Mouse (Mus musculus): ENCODE measurements at regions not wholly inside any gene's neighbourhood (a gene's known extent, or its start where the extent isn't known, plus 50 kb on each side); places are given as distances from the start of the nearest gene placed in this dataset.
A peak's percentile ranks its signal among the peaks of the same experiment; 100 is the strongest.
"Not testable (repeated sequence)": the region's sequence is repeated elsewhere in the genome, so short reads cannot be mapped to it uniquely, and the experiment has no call there.

- no peak for DNase-seq (ENCODE audit: low spot score)
These were observed 57.1 kb downstream of the Ccdc54 start for GRCm38 (mm10) chr16:50533881-50534280.

GRCm38 (mm10) chr16:50529511-50530416 is 61.2 kb downstream of the Ccdc54 start:
- peak; percentile 66 for DNase-seq (ENCODE audit: low spot score)

GRCm38 (mm10) chr16:50528677-50529510 is 62.1 kb downstream of the Ccdc54 start:
- DNase-seq (ENCODE audit: low spot score), result peak; percentile 16

GRCm38 (mm10) chr16:50528355-50528676 is 62.6 kb downstream of the Ccdc54 start:
- no peak for DNase-seq (ENCODE audit: low spot score)

- DNase-seq (ENCODE audit: low spot score), result not testable (repeated sequence)
These were observed 64.0 kb downstream of the Ccdc54 start for GRCm38 (mm10) chr16:50526930-50527329.

- DNase-seq (ENCODE audit: low spot score), result no peak
These were observed 65.0 kb downstream of the Ccdc54 start for GRCm38 (mm10) chr16:50525934-50526366.

GRCm38 (mm10) chr16:50525504-50525903 is 65.5 kb downstream of the Ccdc54 start:
- no peak for DNase-seq (ENCODE audit: low spot score)

GRCm38 (mm10) chr16:50519610-50520009 is 71.3 kb downstream of the Ccdc54 start:
- DNase-seq (ENCODE audit: low spot score), result no peak

GRCm38 (mm10) chr16:50516579-50516978 is 74.4 kb downstream of the Ccdc54 start:
- DNase-seq (ENCODE audit: low spot score), result no peak

- DNase-seq (ENCODE audit: low spot score), result no peak
These were observed 75.9 kb downstream of the Ccdc54 start for GRCm38 (mm10) chr16:50515039-50515438.

- DNase-seq (ENCODE audit: low spot score), result no peak
These were observed 78.9 kb downstream of the Ccdc54 start for GRCm38 (mm10) chr16:50512080-50512479.

GRCm38 (mm10) chr16:50509529-50509895 is 77.3 kb upstream of the Bbx start:
- DNase-seq (ENCODE audit: low spot score), result no peak

GRCm38 (mm10) chr16:50508673-50509528 is 76.7 kb upstream of the Bbx start:
- no peak for DNase-seq (ENCODE audit: low spot score)

- no peak for DNase-seq (ENCODE audit: low spot score)
These were observed 72.4 kb upstream of the Bbx start for GRCm38 (mm10) chr16:50504619-50505018.

- DNase-seq (ENCODE audit: low spot score), result no peak
These were observed 66.7 kb upstream of the Bbx start for GRCm38 (mm10) chr16:50498909-50499308.

GRCm38 (mm10) chr16:50493662-50494061 is 61.5 kb upstream of the Bbx start:
- no peak for DNase-seq (ENCODE audit: low spot score)

GRCm38 (mm10) chr16:50489244-50489643 is 57.1 kb upstream of the Bbx start:
- no peak for DNase-seq (ENCODE audit: low spot score)

GRCm38 (mm10) chr16:50482360-50482786 is 50.2 kb upstream of the Bbx start:
- DNase-seq (ENCODE audit: low spot score), result no peak

Data from urinary bladder, postnatal 10 days (tissue).